Mouse (Mus musculus) G1E (cell line): ENCODE measurements around the gene Fan1.

ENCODE experiments used
- CTCF ChIP-seq: IDR thresholded peaks from 2 replicates; pipeline ENCODE4 v1.5.1; 2012; ENCODE audit warnings: low read depth, low read length, inconsistent platforms, mixed read lengths
- GATA1 ChIP-seq: IDR thresholded peaks from 2 replicates; pipeline ENCODE4 v1.6.1; 2012; ENCODE audit warnings: borderline replicate concordance, low read length, inconsistent platforms, mixed read lengths
- POLR2AphosphoS5 ChIP-seq: IDR thresholded peaks from 2 replicates; pipeline ENCODE4 v1.6.1; 2012; ENCODE audit warnings: low read depth, low read length, inconsistent platforms; ENCODE audit not compliant: insufficient replicate concordance

- TF ChIP-seq CTCF (no peak), GATA1 (no peak), POLR2AphosphoS5 (no peak)
Measured at GRCm38 (mm10) chr7:64351087-64351486, 22.8 kb downstream of the Fan1 start.
